Mouse (Mus musculus): ENCODE data around the gene Pex5l. TPM values are rescaled to one million over a fixed set of nuclear protein-coding genes. Genes with fewer than 3 reads are reported as not detected.

Gene Pex5l
- total RNA-seq (2012; rRNA removed) (not detected in 2 replicates), polyA plus RNA-seq (2012; ENCODE audit: insufficient read depth in 1 of 2, insufficient read length in 2 of 2, low read depth in 1 of 2, low replicate concordance in 2 of 2, missing spikeins in 1 of 2) (not detected)

DNA sequence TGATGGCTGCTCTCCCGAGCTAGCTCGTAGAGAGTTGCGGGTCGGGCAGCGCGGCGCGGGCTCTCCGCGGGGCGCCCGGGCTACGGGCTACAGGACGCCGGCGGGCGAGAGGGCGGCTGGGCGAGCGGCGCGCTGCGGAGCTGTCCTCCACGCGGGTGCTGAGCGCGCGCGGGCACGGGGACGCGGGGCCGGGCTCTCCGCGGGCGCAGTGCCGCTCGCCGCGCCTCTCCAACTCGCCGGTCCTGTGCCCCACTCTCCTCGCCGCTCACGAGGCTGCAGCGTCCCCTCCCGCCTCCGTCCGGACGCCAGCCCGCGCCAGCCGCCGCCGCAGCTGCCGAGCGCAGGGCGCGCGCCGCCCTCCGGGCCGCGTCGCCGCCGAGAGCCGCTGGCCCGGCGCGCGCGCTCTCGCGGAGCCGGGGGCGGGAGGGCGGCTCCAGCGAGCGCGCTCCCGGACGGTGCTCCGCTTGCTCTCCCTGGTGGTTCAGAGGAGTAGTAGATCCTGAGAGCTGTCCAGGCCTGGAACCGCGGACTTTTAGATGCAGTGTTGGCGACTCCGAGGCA is at the start of gene Pex5l:
Gene Pex5l, minus strand, starts transcription at position 347 of the 561 bp plus-strand sequence.
- Histone ChIP-seq H3K9me3 (replicated peaks; ENCODE audit: insufficient read depth, low read length) (no peaks in the 10 kb centered on the region), H3K9ac (ENCODE audit: control insufficient read depth, low read depth, low read length, poor library complexity, severe bottlenecking) (no peak within 1 kb of the TSS), H3K4me1 (ENCODE audit: control insufficient read depth in 1 of 2, insufficient read depth in 2 of 2, low read length in 2 of 2) (no peaks in the 10 kb centered on the region), H3K4me3 (ENCODE audit: control insufficient read depth in 1 of 2, insufficient read depth in 1 of 2, low read depth in 2 of 2, low read length in 2 of 2) (no peak within 1 kb of the TSS), H3K36me3 (ENCODE audit: control insufficient read depth in 1 of 2, insufficient read depth in 2 of 2, low read length in 2 of 2) (no peaks in the 10 kb centered on the region), H3K27ac (ENCODE audit: control insufficient read depth, low read depth, low read length) (no peak within 1 kb of the TSS), H3K79me2 (ENCODE audit: control insufficient read depth, insufficient read depth, low read length, poor library complexity) (no peaks in the 10 kb centered on the region), H3K27me3 (ENCODE audit: control insufficient read depth in 1 of 2, insufficient read depth in 2 of 2, low read length in 2 of 2) (no peaks in the 10 kb centered on the region)
- no peak for DNase-seq (ENCODE audit: low read depth, low spot score)
- TF ChIP-seq CHD1 (IDR thresholded peaks at IDR 0.05; ENCODE audit: low read depth, low read length) = no peak
- TF ChIP-seq GABPA (IDR thresholded peaks at IDR 0.05; ENCODE audit: low read depth, low read length) = no peak
- no peak for TF ChIP-seq MAZ (IDR thresholded peaks at IDR 0.05; ENCODE audit: low read depth, low read length)
- no peak for TF ChIP-seq JUND (IDR thresholded peaks at IDR 0.05; ENCODE audit: low read depth, low read length)
- no peak for TF ChIP-seq SMC3 (IDR thresholded peaks at IDR 0.05; ENCODE audit: low read depth, low read length)
- no peak for TF ChIP-seq BHLHE40 (IDR thresholded peaks at IDR 0.05; ENCODE audit: borderline replicate concordance, low read depth, low read length)
- no peak for TF ChIP-seq E2F4 (IDR thresholded peaks at IDR 0.05; ENCODE audit: borderline replicate concordance, low read depth, low read length)
- TF ChIP-seq ZMIZ1 (IDR thresholded peaks at IDR 0.05; ENCODE audit: low read depth, low read length) = no peak
- no peak for TF ChIP-seq MAFK (IDR thresholded peaks at IDR 0.05; ENCODE audit: borderline replicate concordance, low read depth, low read length)
- TF ChIP-seq TBP (IDR thresholded peaks at IDR 0.05; ENCODE audit: low read depth, low read length) = no peak
- TF ChIP-seq MEF2A (IDR thresholded peaks at IDR 0.05; ENCODE audit: extremely low read depth, insufficient replicate concordance, low read depth, low read length, poor library complexity, severe bottlenecking) = no peak
- no peak for TF ChIP-seq USF2 (IDR thresholded peaks at IDR 0.05; ENCODE audit: borderline replicate concordance in 1 of 2, insufficient read depth in 1 of 2, low read depth in 1 of 2, low read length in 2 of 2)
- TF ChIP-seq ELF1 (IDR thresholded peaks at IDR 0.05; ENCODE audit: low read depth, low read length) = no peak
- TF ChIP-seq NELFE (IDR thresholded peaks at IDR 0.05; ENCODE audit: low read depth, low read length) = no peak
- TF ChIP-seq UBTF (IDR thresholded peaks at IDR 0.05; ENCODE audit: borderline replicate concordance, insufficient read depth, low read depth, low read length) = no peak
- TF ChIP-seq ZC3H11A (IDR thresholded peaks at IDR 0.05; ENCODE audit: low read depth, low read length) = no peak

DNA sequence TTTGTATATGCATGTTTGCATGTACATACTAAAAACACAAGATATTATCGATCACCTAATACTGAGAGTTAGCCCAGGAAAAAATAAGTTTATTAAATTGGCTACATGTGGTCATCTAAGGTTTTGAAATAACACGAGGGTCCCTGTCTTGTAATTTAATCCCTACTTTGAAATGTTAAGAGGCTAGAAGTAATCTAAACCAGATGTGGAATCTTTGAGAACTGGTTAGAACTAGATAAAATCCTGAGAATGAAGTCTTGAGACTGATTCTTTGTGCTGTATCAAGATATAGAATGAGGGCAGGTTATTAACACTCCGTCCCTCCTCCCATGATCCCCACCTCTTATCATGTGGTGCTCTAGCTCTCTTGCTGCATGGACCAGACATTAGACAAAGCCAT is 22.1 kb upstream of the Pex5l start:
- H3K4me3 ChIP-seq (ENCODE audit: control insufficient read depth in 1 of 2, insufficient read depth in 1 of 2, low read depth in 2 of 2, low read length in 2 of 2) = no peak overlapping the region
- no peak for DNase-seq (ENCODE audit: low read depth, low spot score)
- no peak overlapping the region for H3K9ac ChIP-seq (ENCODE audit: control insufficient read depth, low read depth, low read length, poor library complexity, severe bottlenecking)
- no peaks in the 10 kb centered on the region for H3K27me3 ChIP-seq (ENCODE audit: control insufficient read depth in 1 of 2, insufficient read depth in 2 of 2, low read length in 2 of 2)
- no peaks in the 10 kb centered on the region for H3K9me3 ChIP-seq (replicated peaks; ENCODE audit: insufficient read depth, low read length)
- TF ChIP-seq E2F4 (IDR thresholded peaks at IDR 0.05; ENCODE audit: borderline replicate concordance, low read depth, low read length) (no peak), UBTF (IDR thresholded peaks at IDR 0.05; ENCODE audit: borderline replicate concordance, insufficient read depth, low read depth, low read length) (no peak), CTCF (IDR thresholded peaks at IDR 0.05 in 2 of 3, conservative IDR thresholded peaks at IDR 0.05 in 1 of 3; ENCODE audit: control insufficient read depth in 1 of 3, insufficient read depth in 1 of 3, low read depth in 2 of 3, low read length in 3 of 3, poor library complexity in 1 of 3, severe bottlenecking in 1 of 3) (no peak), NRF1 (IDR thresholded peaks at IDR 0.05; ENCODE audit: insufficient read depth, low read depth, low read length, poor library complexity, severe bottlenecking) (no peak), POLR2AphosphoS5 (IDR thresholded peaks at IDR 0.05; ENCODE audit: borderline replicate concordance, low read depth, low read length) (no peak), JUND (IDR thresholded peaks at IDR 0.05; ENCODE audit: low read depth, low read length) (no peak), GATA1 (IDR thresholded peaks at IDR 0.05; ENCODE audit: low read depth, low read length) (no peak)
- H3K27ac ChIP-seq (ENCODE audit: control insufficient read depth, low read depth, low read length) = no peak overlapping the region
- H3K4me1 ChIP-seq (ENCODE audit: control insufficient read depth in 1 of 2, insufficient read depth in 2 of 2, low read length in 2 of 2) = no peaks in the 10 kb centered on the region
- H3K36me3 ChIP-seq (ENCODE audit: control insufficient read depth in 1 of 2, insufficient read depth in 2 of 2, low read length in 2 of 2) = no peaks in the 10 kb centered on the region
- H3K79me2 ChIP-seq (ENCODE audit: control insufficient read depth, insufficient read depth, low read length, poor library complexity) = no peaks in the 10 kb centered on the region
